In the genomic region with DNA sequence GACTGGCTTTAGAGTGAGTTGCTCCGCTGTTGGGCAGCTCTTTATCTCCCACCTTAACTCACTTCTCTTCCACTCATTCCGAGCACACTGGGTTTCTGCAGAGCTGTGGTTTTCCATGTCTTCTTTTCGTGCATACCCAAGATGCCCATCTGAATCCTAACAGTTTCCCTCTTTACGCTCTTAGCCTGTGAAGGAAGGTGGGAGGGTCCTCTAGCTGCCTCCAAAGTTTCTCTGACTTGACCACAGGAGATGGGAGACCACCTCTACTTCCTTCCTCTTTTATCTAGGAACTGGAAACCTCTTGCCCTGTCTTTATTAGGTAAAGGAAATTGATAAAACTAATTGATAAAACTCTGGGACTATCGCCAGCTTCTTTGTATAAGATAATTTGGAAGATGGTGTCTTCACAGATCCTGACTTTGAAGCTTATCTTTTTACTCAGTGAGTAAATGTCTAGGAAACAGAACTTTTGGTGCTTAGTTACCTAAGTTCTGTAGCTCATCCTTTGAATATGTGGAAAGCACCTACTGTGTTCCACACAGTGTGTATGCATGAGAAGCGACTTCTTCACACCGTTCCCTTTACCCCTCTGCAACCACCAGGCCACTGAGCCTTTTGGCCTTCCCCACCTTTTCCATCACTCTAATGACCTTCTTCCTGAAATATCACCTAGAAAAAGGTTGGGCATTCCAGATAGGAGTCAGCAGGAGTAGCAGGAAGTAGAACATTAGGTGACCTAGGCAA, we compare ENCODE assay signal across 22 mouse cellular contexts.
A peak's percentile ranks its signal among the peaks of the same experiment; 100 is the strongest.
DNase-seq lines count a peak whose midpoint lies in the region; ATAC-seq lines count a peak whose summit lies in the region.
"Had no signal": no experiment of that assay in that cellular context is flagged by ENCODE, and none has a peak within 500 bp of the region (broad histone marks: within the 10 kb centered on the region; RNA-seq: fewer than 3 reads in every experiment).

No protein-coding gene starts in this region.

- DNase-seq in MEL-GATA-1-ER (ENCODE audit: extremely low read depth, low read depth), result peak; percentile 39
- DNase-seq in adrenal gland, adult 8-10 months, result no peak
- no peak for DNase-seq in gastrocnemius, adult 18-20 months (ENCODE audit: low spot score)
- no peak for DNase-seq in gastrocnemius, postnatal 25 days
- DNase-seq: adrenal gland, postnatal 14 days; cerebellum, adult 11-12 months; cerebellum, adult 8-10 months; cerebellum, postnatal 10 days; cerebellum, postnatal 36 days; gastrocnemius, postnatal 36 days; heart, adult 2 months; heart, postnatal 36 days; kidney, adult 18-20 months had no signal

- ATAC-seq in granulocyte monocyte progenitor cell, adult 5-6 weeks (replicated peaks; ENCODE audit: poor library complexity, severe bottlenecking), result peak; percentile 56
- ATAC-seq in megakaryocyte progenitor cell, adult 5-6 weeks (replicated peaks; ENCODE audit: poor library complexity), result peak; percentile 39; the same call in 1 of the 2 replicates
- ATAC-seq: CD4-positive, CD25-positive, alpha-beta regulatory T cell, adult 4 months; forebrain, embryonic 13.5 days; forebrain, embryonic 16.5 days; hindbrain, postnatal 0 days; inflammation-experienced regulatory T-cells, adult 6 months; intestine, embryonic 16.5 days; Patski had no signal
